In genomic region chr5:65492716-65493531, GRCm38 (mm10) we compare ENCODE assay signal across 8 mouse cellular contexts. TPM values are rescaled to one million over a fixed set of nuclear protein-coding genes. Genes with fewer than 3 reads are reported as not detected.
A peak's percentile ranks its signal among the peaks of the same experiment; 100 is the strongest.
DNase-seq lines count a peak whose midpoint lies in the region; ATAC-seq and TF ChIP-seq lines count a peak whose summit lies in the region.

TSS of gene Gm43552 (minus strand) at chr5:65492833.

- peaks cover 34% of the 10 kb centered on the region for H3K79me2 ChIP-seq in C2C12 (ENCODE audit: control insufficient read depth, insufficient read depth)

- H3K4me1 ChIP-seq in embryonic fibroblast, embryonic 13.5 days (ENCODE audit: control insufficient read depth, insufficient read depth, low read length), result no peaks in the 10 kb centered on the region; the same call in 1 of the 2 replicates
- peaks cover 22% of the 10 kb centered on the region for H3K4me1 ChIP-seq in heart, embryonic 10.5 days
- H3K4me1 ChIP-seq in kidney, embryonic 14.5 days (ENCODE audit: control insufficient read depth, insufficient read depth, low read length), result peaks cover 14% of the 10 kb centered on the region; the same call in 1 of the 2 replicates
- H3K4me1 ChIP-seq in limb, embryonic 15.5 days, result peaks cover 21% of the 10 kb centered on the region
- H3K4me1 ChIP-seq in midbrain, postnatal 0 days (ENCODE audit: insufficient read depth, low read length), result peaks cover 7% of the 10 kb centered on the region; the same call in 1 of the 2 replicates

- H3K9me3 ChIP-seq in heart, embryonic 10.5 days, result no peaks in the 10 kb centered on the region
- H3K9me3 ChIP-seq in kidney, embryonic 14.5 days (ENCODE audit: control insufficient read depth, low read length), result no peaks in the 10 kb centered on the region
- H3K9me3 ChIP-seq in limb, embryonic 15.5 days, result no peaks in the 10 kb centered on the region
- no peaks in the 10 kb centered on the region for H3K9me3 ChIP-seq in midbrain, postnatal 0 days (ENCODE audit: low read length)

- H3K79me3 ChIP-seq in C2C12 (ENCODE audit: low read depth), result peaks cover 14% of the 10 kb centered on the region

- peak within 1 kb of the TSS; percentile 76 for H3ac ChIP-seq in C2C12 (ENCODE audit: control insufficient read depth, insufficient read length, low read depth)

- TF ChIP-seq CTCF in C2C12 (IDR thresholded peaks at IDR 0.05; ENCODE audit: control insufficient read depth, insufficient read depth, insufficient read length), result no peak
- no peak for TF ChIP-seq CTCF in embryonic fibroblast, embryonic 13.5 days (IDR thresholded peaks at IDR 0.05; ENCODE audit: borderline replicate concordance, insufficient read depth, low read length)
- no peak for TF ChIP-seq CTCF in midbrain, postnatal 0 days (IDR thresholded peaks at IDR 0.05)

- WGBS in heart, embryonic 10.5 days, result under 1% methylated on average over 53 of the region's 69 CpGs
- WGBS in kidney, embryonic 14.5 days, result under 1% methylated on average over 69 of the region's 69 CpGs
- WGBS in limb, embryonic 15.5 days, result under 1% methylated on average over 69 of the region's 69 CpGs
- WGBS in midbrain, postnatal 0 days, result under 1% methylated on average over 59 of the region's 69 CpGs

- H3K9ac ChIP-seq in kidney, embryonic 14.5 days (ENCODE audit: low read depth, low read length), result peak within 1 kb of the TSS; percentile 77
- peak within 1 kb of the TSS; percentile 96 for H3K9ac ChIP-seq in limb, embryonic 15.5 days
- H3K9ac ChIP-seq in midbrain, postnatal 0 days (replicated peaks; ENCODE audit: low read length, poor library complexity, severe bottlenecking), result peak within 1 kb of the TSS; percentile 91

- no peaks in the 10 kb centered on the region for H3K27me3 ChIP-seq in C2C12 (ENCODE audit: control insufficient read depth, insufficient read depth, insufficient read length)
- no peaks in the 10 kb centered on the region for H3K27me3 ChIP-seq in heart, embryonic 10.5 days (ENCODE audit: insufficient read depth, poor library complexity, severe bottlenecking)
- no peaks in the 10 kb centered on the region for H3K27me3 ChIP-seq in kidney, embryonic 14.5 days (ENCODE audit: control insufficient read depth, insufficient read depth, low read length)
- H3K27me3 ChIP-seq in limb, embryonic 15.5 days, result no peaks in the 10 kb centered on the region
- H3K27me3 ChIP-seq in midbrain, postnatal 0 days (ENCODE audit: insufficient read depth, low read length), result no peaks in the 10 kb centered on the region

- peak within 1 kb of the TSS; percentile 55 for H3K4me3 ChIP-seq in C2C12 (ENCODE audit: insufficient read depth, poor library complexity, severe bottlenecking)
- peak within 1 kb of the TSS; percentile 57 for H3K4me3 ChIP-seq in embryonic fibroblast, embryonic 13.5 days (ENCODE audit: insufficient read depth, low read length)
- H3K4me3 ChIP-seq in heart, embryonic 10.5 days, result peak within 1 kb of the TSS; percentile 98
- peak within 1 kb of the TSS; percentile 63 for H3K4me3 ChIP-seq in kidney, embryonic 14.5 days (ENCODE audit: low read length)
- H3K4me3 ChIP-seq in limb, embryonic 15.5 days, result peak within 1 kb of the TSS; percentile 97
- H3K4me3 ChIP-seq in midbrain, postnatal 0 days (ENCODE audit: low read depth, low read length), result peak within 1 kb of the TSS; percentile 94

- H3K4me2 ChIP-seq in kidney, embryonic 14.5 days (replicated peaks; ENCODE audit: low read depth, low read length), result peak within 1 kb of the TSS; percentile 81
- H3K4me2 ChIP-seq in limb, embryonic 15.5 days, result peak within 1 kb of the TSS; percentile 66
- H3K4me2 ChIP-seq in midbrain, postnatal 0 days (ENCODE audit: low read depth, low read length, poor library complexity, severe bottlenecking), result peak within 1 kb of the TSS; percentile 85

- H3K36me3 ChIP-seq in C2C12 (ENCODE audit: control insufficient read depth, insufficient read depth), result no peaks in the 10 kb centered on the region
- H3K36me3 ChIP-seq in heart, embryonic 10.5 days, result no peaks in the 10 kb centered on the region
- H3K36me3 ChIP-seq in kidney, embryonic 14.5 days (ENCODE audit: control insufficient read depth, insufficient read depth, low read length), result no peaks in the 10 kb centered on the region
- no peaks in the 10 kb centered on the region for H3K36me3 ChIP-seq in limb, embryonic 15.5 days
- no peaks in the 10 kb centered on the region for H3K36me3 ChIP-seq in midbrain, postnatal 0 days (ENCODE audit: insufficient read depth, low read length)

- peak; percentile 96 for ATAC-seq in kidney, embryonic 14.5 days (ENCODE audit: low FRiP score, low TSS enrichment)
- ATAC-seq in limb, embryonic 15.5 days (ENCODE audit: insufficient number of reproducible peaks, low FRiP score, low TSS enrichment, low read depth), result peak; percentile 95
- ATAC-seq in midbrain, postnatal 0 days (ENCODE audit: low FRiP score), result peak; percentile 98

- TF ChIP-seq POLR2A in embryonic fibroblast, embryonic 13.5 days (IDR thresholded peaks at IDR 0.05; ENCODE audit: low read depth, low read length), result peak; percentile 78

- H3K27ac ChIP-seq in embryonic fibroblast, embryonic 13.5 days (ENCODE audit: insufficient read depth, low read length), result peak within 1 kb of the TSS; percentile 80
- peak within 1 kb of the TSS; percentile 98 for H3K27ac ChIP-seq in heart, embryonic 10.5 days
- peak within 1 kb of the TSS; percentile 78 for H3K27ac ChIP-seq in kidney, embryonic 14.5 days (ENCODE audit: low read depth, low read length)
- peak within 1 kb of the TSS; percentile 96 for H3K27ac ChIP-seq in limb, embryonic 15.5 days
- peak within 1 kb of the TSS; percentile 98 for H3K27ac ChIP-seq in midbrain, postnatal 0 days (ENCODE audit: low read depth, low read length)

- DNase-seq in brain, adult 2 months (ENCODE audit: low read depth, low spot score), result peak; percentile 98
- DNase-seq in heart, embryonic 10.5 days (ENCODE audit: low spot score), result peak; percentile 96
- DNase-seq in midbrain, postnatal 0 days (ENCODE audit: low spot score), result peak; percentile 95
- DNase-seq in spleen, postnatal 10 days (ENCODE audit: low spot score in 2 of 2), result peak; percentile 80 to 94

TF ChIP-seq in C2C12, 6 proteins besides CTCF, POLR2A, EP300 and RAD21:
- TF ChIP-seq USF1 (IDR thresholded peaks at IDR 0.05; ENCODE audit: low read depth) (peak; percentile 34), MYOG (IDR thresholded peaks at IDR 0.05; ENCODE audit: control insufficient read depth, extremely low read depth, insufficient read length) (no peak), MYOD1 (IDR thresholded peaks at IDR 0.05; ENCODE audit: control insufficient read depth, insufficient read length, low read depth) (no peak), CEBPB (IDR thresholded peaks at IDR 0.05; ENCODE audit: low read depth) (no peak), MAX (IDR thresholded peaks at IDR 0.05) (peak; percentile 38)
TF ChIP-seq in C2C12: peak in this region for 2.

RNA-seq across cellular contexts. Expression of gene Gm43552, which starts in this region (rescaled TPM):
- not detected for polyA plus RNA-seq in C2C12 (2012; fragmentation: generic; extraction: Trizol)
- polyA plus RNA-seq in embryonic fibroblast, embryonic 13.5 days (2011; ENCODE audit: insufficient read length, low read depth, missing spikeins), result not detected in 2 replicates
- not detected in 2 replicates for polyA plus RNA-seq in heart, embryonic 10.5 days (2016; fragmentation: Nextera tagmentation; extraction: Ambion mirVana)
- polyA plus RNA-seq in kidney, embryonic 14.5 days (2014; fragmentation: Nextera tagmentation; extraction: Ambion mirVana), result not detected in 2 replicates
- not detected in 2 replicates for polyA plus RNA-seq in limb, embryonic 15.5 days (2015; fragmentation: Nextera tagmentation; extraction: Ambion mirVana)
- not detected in 2 replicates for total RNA-seq in midbrain, postnatal 0 days (2014; rRNA removed)
- not detected in 2 replicates for polyA plus RNA-seq in midbrain, postnatal 0 days (2015; fragmentation: Nextera tagmentation; extraction: Ambion mirVana)

Comparison
In these comparisons a context has a peak if more than half of its experiments do, and no peak if none do; other contexts are left out.
1. Peak in every context shown above with its lines: DNase-seq, ATAC-seq, H3K4me3 ChIP-seq and H3K27ac ChIP-seq.
2. Peak in DNase-seq, H3K4me3 ChIP-seq and H3K27ac ChIP-seq in heart, embryonic 10.5 days; RNA of the gene not detected or under 1 TPM.
3. Peak in ATAC-seq, H3K4me3 ChIP-seq, H3K27ac ChIP-seq, H3K9ac ChIP-seq and H3K4me2 ChIP-seq in kidney, embryonic 14.5 days; RNA of the gene not detected or under 1 TPM.
4. Peak in ATAC-seq, H3K4me3 ChIP-seq, H3K27ac ChIP-seq, H3K9ac ChIP-seq and H3K4me2 ChIP-seq in limb, embryonic 15.5 days; RNA of the gene not detected or under 1 TPM.
5. Peak in DNase-seq, ATAC-seq, H3K4me3 ChIP-seq, H3K27ac ChIP-seq, H3K9ac ChIP-seq and H3K4me2 ChIP-seq in midbrain, postnatal 0 days; RNA of the gene not detected or under 1 TPM.